Mouse (Mus musculus): ENCODE results near the gene Hgfac. TPM values are rescaled to one million over a fixed set of nuclear protein-coding genes. Genes with fewer than 3 reads are reported as not detected.

Hgfac gene
- total RNA-seq, 2 experiments from 2014 or later, result 2.3 to 3.1 TPM

GRCm38 (mm10) chr5:35042431-35043109 is 1.3 kb downstream of the Hgfac start:
- no peak for DNase-seq

GRCm38 (mm10) chr5:35043110-35043451 is 1.8 kb downstream of the Hgfac start:
- peak; percentile 88 for DNase-seq

- DNase-seq, result no peak
These were observed 9.2 kb downstream of the Hgfac start for GRCm38 (mm10) chr5:35050541-35050940.

- DNase-seq, result no peak
These were observed 13.3 kb downstream of the Hgfac start for GRCm38 (mm10) chr5:35054628-35055027.

- DNase-seq, result peak; percentile 71
These were observed 13.8 kb downstream of the Hgfac start for GRCm38 (mm10) chr5:35055076-35055475.

GRCm38 (mm10) chr5:35056604-35057432 is 15.5 kb downstream of the Hgfac start, which contains the start of gene Dok7:
Gene Dok7, plus strand, starts transcription at chr5:35056766.
- peak; percentile 74 for DNase-seq

- no peak for DNase-seq
These were observed 16.3 kb downstream of the Hgfac start for GRCm38 (mm10) chr5:35057582-35057981.

GRCm38 (mm10) chr5:35058216-35058615 is 16.9 kb downstream of the Hgfac start:
- DNase-seq, result no peak

- DNase-seq, result peak; percentile 47
These were observed 18.8 kb downstream of the Hgfac start for GRCm38 (mm10) chr5:35060098-35060497.

- no peak for DNase-seq
These were observed 28.5 kb downstream of the Hgfac start for GRCm38 (mm10) chr5:35069841-35070240.

- no peak for DNase-seq
These were observed 29.0 kb downstream of the Hgfac start for GRCm38 (mm10) chr5:35070314-35070713.

- no peak for DNase-seq
These were observed 29.6 kb downstream of the Hgfac start for GRCm38 (mm10) chr5:35070953-35071352.

- DNase-seq, result no peak
These were observed 30.5 kb downstream of the Hgfac start for GRCm38 (mm10) chr5:35071855-35072254.

- DNase-seq, result no peak
These were observed 31.9 kb downstream of the Hgfac start for GRCm38 (mm10) chr5:35073235-35073634.

GRCm38 (mm10) chr5:35073992-35074391 is 32.7 kb downstream of the Hgfac start:
- peak; percentile 40 for DNase-seq

GRCm38 (mm10) chr5:35076369-35076768 is 35.1 kb downstream of the Hgfac start:
- no peak for DNase-seq

GRCm38 (mm10) chr5:35079101-35079500 is 37.8 kb downstream of the Hgfac start:
- no peak for DNase-seq

GRCm38 (mm10) chr5:35084913-35085312 is 43.6 kb downstream of the Hgfac start:
- no peak for DNase-seq

- DNase-seq, result peak; percentile 80
These were observed 47.7 kb downstream of the Hgfac start for GRCm38 (mm10) chr5:35088785-35089613.

- no peak for DNase-seq
These were observed 48.3 kb downstream of the Hgfac start for GRCm38 (mm10) chr5:35089614-35089963.

- DNase-seq, result no peak
These were observed 50.3 kb downstream of the Hgfac start for GRCm38 (mm10) chr5:35091636-35092035.
